Mouse (Mus musculus): Measurements from ENCODE around the gene Olfr796.

Gene Olfr796

GRCm38 (mm10) chr10:129612470-129612869, at the start of gene Olfr796:
Olfr796 (minus strand) TSS chr10:129612570.
- no peak for DNase-seq

DNA sequence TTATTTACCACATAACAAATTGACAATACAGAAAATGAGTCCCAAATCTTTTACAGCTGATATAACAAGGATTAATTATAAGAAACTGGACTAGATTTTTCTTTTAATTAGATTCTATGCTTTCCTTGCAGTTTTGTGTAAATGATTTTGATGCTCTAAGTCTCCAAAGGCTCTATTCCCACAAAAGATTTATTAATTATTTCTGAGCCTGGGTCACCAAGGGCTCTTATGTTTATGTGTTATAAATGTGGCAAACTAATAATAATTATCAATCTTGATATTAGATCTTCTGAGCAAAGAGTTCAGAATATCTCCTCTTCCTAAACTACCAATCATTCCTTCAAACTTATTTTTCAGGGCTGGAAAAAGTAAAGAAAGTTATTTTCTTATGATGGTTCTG, 45.0 kb upstream of the Olfr796 start, which contains the start of gene Olfr800:
Gene Olfr800 (plus strand): TSS at position 301 of the 400 bp plus-strand sequence.
- DNase-seq, result no peak

GRCm38 (mm10) chr10:129651763-129652162, 39.4 kb upstream of the Olfr796 start:
- no peak for DNase-seq

- DNase-seq, result no peak
Measured at GRCm38 (mm10) chr10:129637184-129637583, 24.8 kb upstream of the Olfr796 start, which contains the start of gene Olfr799. Olfr799 (plus strand) TSS chr10:129637484.

DNA sequence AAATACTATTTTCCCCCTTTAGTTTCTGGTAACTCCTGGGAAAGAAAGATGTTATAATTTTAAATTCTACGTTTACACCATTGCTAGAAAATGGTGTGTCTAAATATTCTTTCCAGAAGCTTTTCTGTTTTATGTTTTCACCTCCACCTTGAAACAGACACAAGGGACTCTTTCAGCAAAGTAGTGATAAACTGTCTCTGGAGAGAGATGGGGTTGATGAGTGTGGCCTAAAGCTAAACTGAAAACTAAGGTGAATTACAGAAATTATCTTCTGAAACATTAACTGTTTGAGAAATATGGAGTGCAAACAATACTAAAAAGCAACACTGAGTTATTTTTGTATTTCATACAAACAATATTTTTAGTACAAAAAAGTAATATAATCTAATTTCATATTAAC, 15.5 kb upstream of the Olfr796 start, which contains the start of gene Olfr798:
Gene Olfr798 (minus strand): TSS at position 101 of the 400 bp plus-strand sequence.
- no peak for DNase-seq

GRCm38 (mm10) chr10:129623251-129623650, 10.9 kb upstream of the Olfr796 start:
- DNase-seq, result no peak

DNA sequence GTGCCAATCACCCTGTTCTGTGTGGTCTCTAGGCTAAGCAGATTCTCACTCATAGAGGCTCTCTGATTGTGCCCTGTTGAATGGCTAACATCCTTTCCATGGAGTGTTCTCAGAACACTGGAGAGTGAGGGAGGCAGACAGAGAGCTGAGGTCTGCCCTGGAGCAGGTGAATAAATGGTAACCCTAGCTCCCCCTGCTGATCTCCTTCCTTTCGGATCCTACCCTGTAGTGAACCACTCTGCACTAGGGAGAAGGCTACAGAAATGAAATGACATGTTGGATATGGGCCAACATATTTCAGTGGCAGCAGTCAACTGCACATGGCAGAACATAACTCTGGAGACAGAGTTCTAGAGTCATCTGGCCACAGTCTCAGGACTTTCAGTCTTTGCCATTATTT, 9.4 kb upstream of the Olfr796 start:
- DNase-seq, result no peak

DNA sequence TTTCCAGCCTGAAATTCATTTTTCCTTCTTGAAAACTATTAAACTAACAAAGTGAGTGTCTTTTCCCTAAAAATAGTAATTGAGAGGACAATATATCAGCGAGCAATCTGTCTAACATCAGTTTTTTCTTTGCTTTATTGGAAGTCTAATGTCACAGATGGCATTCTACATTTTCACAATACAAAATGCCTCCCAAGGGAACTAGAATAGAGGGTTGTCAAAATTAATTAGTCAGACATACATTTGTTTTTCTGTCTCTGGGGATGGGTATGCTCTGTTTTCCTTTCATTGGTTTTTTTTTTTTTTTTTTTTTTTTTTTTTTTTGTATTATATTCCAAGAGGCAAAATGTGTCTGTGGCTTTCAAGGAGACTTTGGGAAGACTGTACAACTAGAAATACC, 35.3 kb downstream of the Olfr796 start:
- DNase-seq, result no peak

DNA sequence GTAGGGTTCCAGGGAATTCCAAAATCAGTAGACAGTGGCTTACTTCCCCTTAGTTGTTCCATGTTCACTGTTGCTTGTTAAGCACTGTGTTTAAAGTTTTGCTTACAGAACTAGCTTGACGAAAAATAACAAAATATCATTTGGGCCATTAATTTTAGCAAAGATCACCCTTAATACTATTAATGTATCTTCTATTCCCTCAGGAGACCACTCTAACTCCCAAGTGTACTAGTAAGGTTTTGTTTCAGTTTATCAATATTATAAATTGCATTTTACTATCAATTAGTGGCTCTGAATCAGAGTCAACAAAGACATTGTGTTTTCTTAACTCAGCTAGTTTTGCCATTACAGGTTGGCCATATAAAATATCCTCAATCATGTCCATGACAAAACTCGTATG, 45.0 kb downstream of the Olfr796 start, which contains the start of gene Olfr794:
Gene Olfr794 (plus strand): TSS at position 301 of the 400 bp plus-strand sequence.
- no peak for DNase-seq
